Mouse (Mus musculus) adipocyte (in vitro differentiated cells): ENCODE measurements around the gene Gm20916.
"Not testable (repeated sequence)": the region's sequence is repeated elsewhere in the genome, so short reads cannot be mapped to it uniquely, and the experiment has no call there.

Experiments
- DNase-seq: peaks from one replicate; pipeline ENCODE4 v3.0.0-alpha.2; 2016; ENCODE audit warnings: low spot score

Gene Gm20916

GRCm38 (mm10) chrY:79319265-79319664, at the start of gene Gm20916:
Gene Gm20916 (plus strand): TSS chrY:79319565.
- not testable (repeated sequence) for DNase-seq
